Mouse (Mus musculus) cerebellum, adult 11 months (tissue): Measurements from ENCODE around the gene Rcn3.
"Not testable (repeated sequence)": the region's sequence is repeated elsewhere in the genome, so short reads cannot be mapped to it uniquely, and the experiment has no call there.

Experiments used
- DNase-seq: peaks from one replicate; pipeline ENCODE4 v3.0.0; 2022

Gene Rcn3

GRCm38 (mm10) chr7:45097479-45097878 lies 5.5 kb upstream of the Rcn3 start:
- DNase-seq: no peak

- DNase-seq: not testable (repeated sequence)
Observed at GRCm38 (mm10) chr7:45095965-45096364, 3.9 kb upstream of the Rcn3 start.

DNA sequence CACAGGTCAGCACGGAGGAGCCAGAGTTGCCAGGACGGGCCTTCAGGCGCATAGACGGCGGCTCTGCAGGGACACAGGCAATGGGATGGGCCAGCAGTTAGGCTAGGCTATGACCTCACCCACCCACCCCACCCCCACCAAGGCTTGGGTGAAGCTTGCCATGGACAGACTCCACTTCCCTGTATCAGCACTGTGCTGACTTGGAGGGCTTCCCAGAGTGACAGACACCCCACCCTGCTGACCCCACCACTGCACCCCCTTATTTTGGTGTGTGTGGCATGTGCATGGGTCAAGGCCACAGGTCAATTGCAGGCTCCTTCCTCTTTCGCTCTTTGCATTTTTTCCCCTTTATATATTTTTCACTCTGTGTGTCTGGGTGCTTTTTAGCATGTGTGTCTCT lies 3.3 kb upstream of the Rcn3 start:
- DNase-seq: no peak

GRCm38 (mm10) chr7:45094121-45094520 lies 2.1 kb upstream of the Rcn3 start:
- no peak for DNase-seq

GRCm38 (mm10) chr7:45093516-45093905 lies 1.5 kb upstream of the Rcn3 start:
- no peak for DNase-seq

DNA sequence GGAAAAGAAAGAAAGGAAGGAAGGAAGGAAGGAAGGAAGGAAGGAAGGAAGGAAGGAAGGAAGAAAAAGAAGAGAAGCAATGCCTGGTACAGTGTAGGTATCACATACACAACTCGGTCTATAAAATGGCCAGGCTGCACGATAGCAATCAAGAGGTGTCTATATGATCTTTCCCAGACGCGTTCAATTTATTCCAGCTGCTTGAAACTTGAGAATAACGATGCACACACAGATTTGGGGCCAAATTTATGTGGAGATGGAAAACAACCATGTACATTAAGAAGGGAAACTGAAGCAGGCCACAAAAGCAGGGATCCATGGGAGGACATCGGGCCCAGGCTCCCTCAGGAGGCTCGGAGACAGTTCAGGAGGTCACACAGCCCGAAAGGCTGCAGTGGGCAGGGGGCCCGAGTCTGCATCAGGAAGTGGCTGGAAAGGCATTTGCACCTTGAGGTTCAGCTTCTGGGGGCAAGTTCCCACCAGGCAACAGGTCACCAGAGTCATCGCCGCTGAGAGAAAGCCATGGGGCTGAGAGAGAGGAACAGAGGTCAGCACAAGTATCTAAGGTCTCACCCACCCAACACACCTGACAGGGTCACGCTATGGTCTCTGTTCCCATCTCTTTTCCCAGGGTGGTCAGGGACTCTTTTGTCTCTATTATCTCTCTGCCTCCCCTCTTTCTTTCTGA lies 951 bp upstream of the Rcn3 start:
- no peak for DNase-seq

- no peak for DNase-seq
Observed at GRCm38 (mm10) chr7:45091001-45091990, 725 bp downstream of the Rcn3 start.

GRCm38 (mm10) chr7:45090251-45090977 lies 1.6 kb downstream of the Rcn3 start:
- DNase-seq: no peak

- DNase-seq: no peak
Observed at GRCm38 (mm10) chr7:45088597-45088996, 3.4 kb downstream of the Rcn3 start.

- no peak for DNase-seq
Observed at GRCm38 (mm10) chr7:45086084-45086483, 5.9 kb downstream of the Rcn3 start.

DNA sequence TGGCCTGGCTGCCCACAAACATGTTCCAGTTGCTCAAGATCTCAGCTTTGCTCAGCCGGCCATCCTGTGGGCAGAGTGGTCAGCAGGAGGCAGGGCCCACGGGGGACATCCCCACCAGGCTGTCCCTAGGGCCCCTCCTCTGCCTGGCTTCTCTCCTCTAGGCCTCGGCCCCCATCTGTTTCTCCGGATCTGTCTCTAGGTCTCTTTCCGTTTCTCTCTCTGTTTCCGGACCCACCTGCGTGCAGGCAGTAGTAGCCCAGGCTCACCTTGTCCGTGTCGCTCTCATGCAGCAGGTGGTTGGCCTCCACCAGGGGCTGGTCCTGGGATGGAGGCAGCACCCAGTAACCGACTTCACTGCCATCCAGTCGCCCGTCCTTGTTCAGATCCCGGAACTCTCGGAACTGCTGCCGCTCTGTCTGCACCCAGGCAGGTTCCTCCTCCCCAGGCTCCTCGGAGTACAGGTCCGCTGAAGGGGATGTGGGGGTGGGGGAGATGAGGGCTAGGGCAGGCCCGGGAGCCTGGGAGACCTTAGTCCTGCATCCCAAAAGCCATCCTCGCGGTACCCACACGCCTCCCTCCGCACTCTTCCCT lies 8.6 kb downstream of the Rcn3 start:
- DNase-seq: no peak

GRCm38 (mm10) chr7:45082401-45083299 lies 9.4 kb downstream of the Rcn3 start:
- DNase-seq: no peak

- DNase-seq: no peak
Observed at GRCm38 (mm10) chr7:45081016-45081415, 11.0 kb downstream of the Rcn3 start.

DNA sequence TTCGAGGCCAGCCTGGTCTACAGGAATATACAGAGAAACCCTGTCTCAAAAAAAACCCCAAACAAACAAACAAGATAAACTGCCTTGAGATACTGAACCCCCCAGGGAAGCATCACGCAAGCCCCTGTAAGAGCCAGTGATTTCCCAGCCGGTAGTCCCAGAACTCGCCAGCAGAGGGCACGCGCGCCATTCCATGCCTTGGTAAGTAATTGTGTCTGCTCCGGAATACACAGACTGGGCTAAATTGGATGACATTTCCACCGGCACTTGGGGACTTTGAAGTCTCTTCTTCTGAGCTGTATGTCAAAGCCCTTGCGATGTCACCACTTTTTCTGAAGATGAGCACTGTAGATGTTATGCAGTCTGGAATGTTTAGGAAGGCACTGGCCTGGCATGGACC lies 12.2 kb downstream of the Rcn3 start:
- DNase-seq: peak; percentile 81

GRCm38 (mm10) chr7:45078513-45078912 lies 13.5 kb downstream of the Rcn3 start:
- peak; percentile 61 for DNase-seq

- DNase-seq: no peak
Observed at GRCm38 (mm10) chr7:45077829-45078228, 14.2 kb downstream of the Rcn3 start.

DNA sequence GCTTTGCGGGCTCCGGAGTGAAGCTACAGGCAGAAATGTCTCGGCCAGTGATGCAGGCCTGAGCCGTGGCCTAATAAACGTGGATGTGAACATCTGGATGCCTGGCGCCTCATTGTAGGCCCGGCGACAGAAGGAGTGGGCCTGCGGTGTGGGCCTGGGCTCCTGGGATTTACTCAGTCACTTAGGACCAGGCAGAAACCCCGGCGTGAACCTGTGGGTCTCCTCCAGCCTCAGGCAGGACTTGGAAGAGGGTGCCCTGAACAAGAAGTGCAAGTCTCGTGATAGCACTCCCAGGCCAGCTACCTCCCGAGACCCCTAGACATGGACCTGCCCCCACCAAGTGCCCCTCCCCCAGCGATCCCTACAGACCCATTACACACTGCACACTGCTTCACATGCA lies 14.7 kb downstream of the Rcn3 start:
- DNase-seq: no peak

DNA sequence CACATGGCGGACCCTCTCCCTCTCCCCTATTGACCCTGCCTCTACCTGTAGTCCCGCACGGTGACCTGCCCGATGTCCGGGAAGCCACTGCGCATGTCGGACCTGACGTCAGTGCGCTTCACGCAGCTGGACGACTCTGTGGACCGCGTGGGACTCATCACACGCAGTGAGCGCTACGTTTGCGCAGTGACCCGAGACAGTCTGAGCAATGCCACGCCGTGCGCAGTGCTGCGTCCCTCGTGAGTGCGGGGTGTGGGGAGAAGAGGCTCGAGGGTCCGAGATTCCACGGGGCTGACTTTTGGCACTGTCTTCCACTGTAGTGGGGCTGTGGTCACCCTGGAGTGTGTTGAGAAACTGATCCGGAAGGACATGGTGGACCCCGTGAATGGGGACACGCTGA lies 15.5 kb downstream of the Rcn3 start:
- DNase-seq: no peak

GRCm38 (mm10) chr7:45075405-45075804 lies 16.6 kb downstream of the Rcn3 start:
- DNase-seq: no peak

GRCm38 (mm10) chr7:45073949-45074348 lies 18.1 kb downstream of the Rcn3 start:
- DNase-seq: no peak

GRCm38 (mm10) chr7:45073171-45073707 lies 18.8 kb downstream of the Rcn3 start:
- no peak for DNase-seq

DNA sequence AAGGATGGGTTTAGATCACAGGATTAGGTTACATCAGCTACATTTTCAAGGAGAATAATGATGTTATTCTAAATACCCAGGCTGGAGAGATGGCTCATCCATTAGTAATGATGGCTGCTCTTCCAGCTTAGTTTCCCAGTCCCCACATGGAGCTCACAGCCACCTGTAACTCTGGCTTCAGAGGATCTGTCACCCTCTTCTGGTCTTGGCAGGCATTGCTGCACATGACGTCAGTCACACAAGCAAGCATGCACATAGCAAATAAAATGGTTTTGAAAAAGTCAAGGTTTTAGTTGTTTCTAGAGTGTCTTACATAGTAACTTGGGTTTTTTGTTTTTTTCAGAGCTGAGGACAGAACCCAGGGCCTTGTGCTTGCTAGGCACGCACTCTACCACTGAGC lies 19.8 kb downstream of the Rcn3 start:
- no peak for DNase-seq
